Mouse (Mus musculus) midbrain, embryonic 11.5 days (tissue): ENCODE measurements at regions not wholly inside any gene's neighbourhood (a gene's known extent, or its start where the extent isn't known, plus 50 kb on each side); places are given as distances from the start of the nearest gene placed in this dataset.
"Not testable (repeated sequence)": the region's sequence is repeated elsewhere in the genome, so short reads cannot be mapped to it uniquely, and the experiment has no call there.

Experiments
- ATAC-seq: fragments of 200-750 bp; cut with Nextera tagmentation; 2 replicates; pipeline ENCODE4 v1.8.0; 2017; ENCODE audit warnings: moderate TSS enrichment, moderate library complexity; ENCODE audit not compliant: low FRiP score
- DNase-seq: peaks from one replicate; pipeline ENCODE4 v3.0.0; 2015; ENCODE audit warnings: low spot score; ENCODE audit errors: missing footprints
- H3K27ac ChIP-seq: fragments of 300-500 bp; sonication (generic); 2 replicates; pipeline ENCODE4 v1.5.1; 2014; ENCODE audit warnings: low read depth, low read length
- H3K27me3 ChIP-seq: fragments of 300-500 bp; sonication (generic); 2 replicates; pipeline ENCODE4 v1.6.1; 2014; ENCODE audit warnings: mild to moderate bottlenecking, low read length, moderate library complexity, mixed read lengths; ENCODE audit not compliant: control insufficient read depth, insufficient read depth
- H3K36me3 ChIP-seq: fragments of 300-500 bp; sonication (generic); 2 replicates; pipeline ENCODE4 v1.6.1; 2014; ENCODE audit warnings: mild to moderate bottlenecking, low read length, moderate library complexity, mixed read lengths; ENCODE audit not compliant: control insufficient read depth, insufficient read depth
- H3K4me1 ChIP-seq: fragments of 300-500 bp; sonication (generic); 2 replicates; pipeline ENCODE4 v1.6.1; 2014; ENCODE audit warnings: low read length; ENCODE audit not compliant: control insufficient read depth, insufficient read depth
- H3K4me2 ChIP-seq: fragments of 300-500 bp; sonication (generic); 2 replicates; pipeline ENCODE4 v1.6.1; 2014; ENCODE audit warnings: mild to moderate bottlenecking, moderate library complexity
- H3K4me3 ChIP-seq: fragments of 300-500 bp; sonication (generic); 2 replicates; pipeline ENCODE4 v1.5.1; 2014; ENCODE audit warnings: low read depth, low read length
- H3K9ac ChIP-seq: fragments of 300-500 bp; sonication (generic); 2 replicates; pipeline ENCODE4 v1.6.1; 2014; ENCODE audit warnings: low read length
- H3K9me3 ChIP-seq: fragments of 300-500 bp; sonication (generic); 2 replicates; pipeline ENCODE4 v1.6.1; 2016; ENCODE audit warnings: low read length; ENCODE audit not compliant: control insufficient read depth
- WGBS: fragments of 180-500 bp; shearing (Covaris S2); extraction: QIAGEN DNeasy Blood & Tissue Kit; methylation state at CpG from one replicate; pipeline ENCODE4 v1.1.7; 2014; 5-methylcytosine and 5-hydroxymethylcytosine counted together

DNA sequence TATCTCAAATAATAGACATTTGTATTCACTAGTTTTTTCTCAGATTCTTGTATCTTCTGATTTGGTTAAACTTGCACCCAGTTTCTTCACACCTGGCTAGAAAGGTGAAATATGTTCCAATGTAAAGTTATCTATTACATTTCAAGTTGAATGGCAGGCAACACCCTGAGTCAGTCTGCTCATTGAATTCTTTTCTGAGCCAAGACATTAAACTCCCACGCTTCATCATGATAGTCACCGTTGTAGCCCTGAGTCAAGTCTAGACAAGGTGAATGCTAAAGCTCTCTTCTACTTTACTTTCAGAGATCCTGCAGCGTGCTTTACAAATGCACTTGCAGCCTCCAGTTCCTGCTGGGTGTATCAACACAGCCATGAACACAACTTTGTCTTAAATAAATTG, 868.0 kb downstream of the Robo2 start:
- DNase-seq (no peak), ATAC-seq (no peak)
- no peak overlapping the region for H3K27ac ChIP-seq
- H3K27me3 ChIP-seq = no peaks in the 10 kb centered on the region
- H3K9me3 ChIP-seq = no peaks in the 10 kb centered on the region
- H3K4me2 ChIP-seq = no peak overlapping the region
- no peak overlapping the region for H3K4me3 ChIP-seq
- H3K36me3 ChIP-seq = no peaks in the 10 kb centered on the region
- H3K4me1 ChIP-seq = no peaks in the 10 kb centered on the region
- no peak overlapping the region for H3K9ac ChIP-seq
- WGBS = 92% methylated on average over 3 of the region's 3 CpGs

DNA sequence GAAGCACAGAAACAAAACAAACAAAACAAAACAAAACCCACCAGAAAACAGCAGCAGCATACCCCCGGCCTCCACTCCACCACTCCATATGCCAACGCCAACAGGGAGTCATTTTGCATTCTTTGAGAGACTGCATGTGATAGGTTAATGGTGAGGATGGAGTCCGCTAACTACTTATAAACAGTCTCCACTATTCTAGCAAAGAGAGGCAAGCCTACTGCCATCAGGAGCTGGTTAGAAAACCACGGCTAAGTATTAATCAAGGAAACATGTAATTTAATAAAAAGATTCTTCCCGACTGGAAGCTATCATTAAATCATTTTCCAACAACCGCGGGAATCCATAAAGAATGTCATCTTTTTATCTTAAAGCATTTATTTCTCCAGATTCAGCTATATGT, 873.6 kb downstream of the Robo2 start:
- H3K36me3 ChIP-seq = no peaks in the 10 kb centered on the region
- no peak overlapping the region for H3K4me2 ChIP-seq
- no peaks in the 10 kb centered on the region for H3K4me1 ChIP-seq
- H3K27ac ChIP-seq = no peak overlapping the region
- ATAC-seq (no peak), DNase-seq (no peak)
- no peaks in the 10 kb centered on the region for H3K27me3 ChIP-seq
- no peak overlapping the region for H3K4me3 ChIP-seq
- WGBS = 92% methylated on average over 7 of the region's 7 CpGs
- H3K9me3 ChIP-seq = no peaks in the 10 kb centered on the region
- no peak overlapping the region for H3K9ac ChIP-seq

DNA sequence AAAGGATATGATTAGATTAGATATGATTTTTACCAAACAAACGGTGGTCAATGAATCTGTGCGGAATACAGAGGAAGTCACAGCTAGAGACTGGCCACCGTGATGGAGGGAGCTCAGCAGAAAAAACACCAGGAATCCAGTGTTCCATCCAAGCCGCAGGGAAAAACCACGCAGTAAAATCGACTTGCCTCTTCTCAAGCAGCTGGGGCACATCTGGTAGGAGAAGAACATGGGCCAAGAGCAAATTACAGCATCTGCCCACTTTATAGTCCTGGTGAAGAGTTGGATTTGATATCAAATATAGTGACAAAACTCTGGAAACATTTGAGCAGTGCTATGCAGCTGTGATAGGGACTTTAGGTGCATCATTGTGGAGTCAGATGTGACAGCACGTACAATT, 874.1 kb downstream of the Robo2 start:
- no peaks in the 10 kb centered on the region for H3K27me3 ChIP-seq
- no peak overlapping the region for H3K4me3 ChIP-seq
- no peaks in the 10 kb centered on the region for H3K9me3 ChIP-seq
- no peak overlapping the region for H3K27ac ChIP-seq
- DNase-seq (no peak), ATAC-seq (no peak)
- WGBS = 94% methylated on average over 7 of the region's 7 CpGs
- H3K4me1 ChIP-seq = no peaks in the 10 kb centered on the region
- no peak overlapping the region for H3K9ac ChIP-seq
- no peak overlapping the region for H3K4me2 ChIP-seq
- H3K36me3 ChIP-seq = no peaks in the 10 kb centered on the region

DNA sequence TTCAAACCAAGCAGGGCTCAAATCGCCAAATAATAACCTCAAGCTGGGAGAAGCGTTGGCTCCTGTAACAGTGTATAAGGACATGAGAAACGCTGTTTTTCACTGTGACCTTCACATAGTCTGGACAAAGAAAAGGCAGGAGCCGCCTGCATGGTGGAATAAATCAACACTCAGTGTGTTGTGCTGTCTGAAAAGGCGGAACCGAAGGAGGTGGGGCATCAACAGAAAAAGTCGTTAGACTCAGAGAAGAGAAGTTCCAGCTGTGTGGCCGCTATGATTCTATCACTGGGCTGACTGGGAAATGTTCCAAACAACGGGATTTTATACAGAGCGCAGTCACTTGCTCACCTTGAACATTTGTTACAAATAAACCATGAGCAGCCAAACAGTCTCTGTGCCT, 881.4 kb downstream of the Robo2 start:
- Histone ChIP-seq H3K4me3 (no peak overlapping the region), H3K9ac (no peak overlapping the region), H3K4me2 (no peak overlapping the region), H3K9me3 (no peaks in the 10 kb centered on the region), H3K36me3 (no peaks in the 10 kb centered on the region), H3K27ac (no peak overlapping the region), H3K4me1 (no peaks in the 10 kb centered on the region), H3K27me3 (no peaks in the 10 kb centered on the region)
- 70% methylated on average over 10 of the region's 10 CpGs for WGBS
- ATAC-seq (peak; percentile 38; the same call in 1 of the 2 replicates), DNase-seq (no peak)

DNA sequence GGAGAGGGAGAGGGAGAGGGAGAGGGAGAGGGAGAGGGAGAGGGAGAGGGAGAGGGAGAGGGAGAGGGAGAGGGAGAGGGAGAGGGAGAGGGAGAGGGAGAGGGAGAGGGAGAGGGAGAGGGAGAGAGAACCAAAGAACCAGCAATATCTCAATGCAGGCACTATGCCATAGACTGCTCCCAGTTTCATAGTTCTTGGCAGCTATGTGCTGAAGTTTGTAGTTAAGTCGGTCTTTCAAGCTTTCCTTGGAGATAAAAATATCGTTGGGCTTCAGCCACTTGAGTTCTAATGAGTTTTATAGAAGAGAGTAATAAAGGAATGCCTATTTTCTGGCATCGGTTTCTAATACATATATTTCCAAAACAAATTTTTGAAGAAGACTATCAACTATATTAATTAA, 888.7 kb downstream of the Robo2 start:
- ATAC-seq, H3K4me2 ChIP-seq, H3K4me3 ChIP-seq, H3K27ac ChIP-seq, H3K9me3 ChIP-seq, H3K27me3 ChIP-seq, DNase-seq, H3K36me3 ChIP-seq, H3K9ac ChIP-seq, H3K4me1 ChIP-seq: not testable (repeated sequence)
- WGBS = 90% methylated on average over 3 of the region's 3 CpGs

DNA sequence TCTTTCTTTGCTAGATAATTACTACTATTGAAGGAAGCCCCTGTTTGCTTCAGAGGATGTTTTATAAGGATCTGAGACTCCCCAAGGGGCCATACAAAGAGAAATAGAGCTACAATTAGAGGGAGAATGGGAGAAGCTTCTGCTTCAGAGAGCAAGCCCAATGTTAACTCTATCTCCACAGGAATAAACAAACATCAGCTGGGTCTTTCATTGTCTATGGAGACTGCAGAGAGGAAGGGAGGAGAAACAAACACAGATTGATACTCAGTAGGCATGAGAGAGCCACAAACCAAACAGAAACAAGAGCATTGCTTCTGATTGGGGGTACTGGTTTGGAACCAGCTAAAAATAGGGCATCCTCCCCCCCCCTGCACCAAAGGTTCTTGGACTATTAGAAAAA, 906.9 kb downstream of the Robo2 start:
- Histone ChIP-seq H3K4me1 (no peaks in the 10 kb centered on the region), H3K4me2 (no peak overlapping the region), H3K27ac (no peak overlapping the region), H3K9ac (no peak overlapping the region), H3K9me3 (no peaks in the 10 kb centered on the region), H3K27me3 (no peaks in the 10 kb centered on the region), H3K4me3 (no peak overlapping the region), H3K36me3 (no peaks in the 10 kb centered on the region)
- DNase-seq (no peak), ATAC-seq (no peak)

DNA sequence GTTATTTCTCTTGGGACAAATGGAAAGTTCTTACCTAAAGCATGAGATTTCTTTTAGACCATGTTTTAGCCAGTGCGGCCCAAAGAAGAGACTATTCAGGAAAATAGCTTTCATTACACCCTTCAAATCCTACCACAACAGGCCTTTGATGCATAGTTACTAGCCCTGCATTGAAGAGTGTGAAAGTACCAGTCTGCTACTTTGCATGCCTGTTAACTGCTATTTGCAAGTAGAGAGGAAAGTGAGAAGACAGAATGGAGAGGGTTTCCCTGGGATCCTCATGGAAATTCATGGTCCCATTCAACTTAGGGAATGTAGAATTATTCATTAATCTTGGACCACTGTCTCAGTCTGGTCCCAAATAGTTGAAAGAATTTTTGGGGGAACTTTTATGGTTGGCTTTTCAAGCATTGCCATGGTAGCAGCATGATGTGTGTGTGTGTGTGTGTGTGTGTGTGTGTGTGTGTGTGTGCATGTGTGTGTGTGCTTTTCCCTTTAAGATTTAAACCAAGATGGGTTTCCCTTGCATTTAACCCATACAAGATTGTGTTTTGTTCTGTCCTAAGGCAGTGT, 912.9 kb downstream of the Robo2 start:
- Histone ChIP-seq H3K9ac (no peak overlapping the region), H3K4me2 (no peak overlapping the region), H3K4me3 (no peak overlapping the region), H3K9me3 (no peaks in the 10 kb centered on the region), H3K4me1 (no peaks in the 10 kb centered on the region), H3K27me3 (no peaks in the 10 kb centered on the region), H3K36me3 (no peaks in the 10 kb centered on the region), H3K27ac (no peak overlapping the region)
- WGBS = 59% methylated on average over 1 of the region's 1 CpGs
- DNase-seq (no peak), ATAC-seq (peak; percentile 84)

DNA sequence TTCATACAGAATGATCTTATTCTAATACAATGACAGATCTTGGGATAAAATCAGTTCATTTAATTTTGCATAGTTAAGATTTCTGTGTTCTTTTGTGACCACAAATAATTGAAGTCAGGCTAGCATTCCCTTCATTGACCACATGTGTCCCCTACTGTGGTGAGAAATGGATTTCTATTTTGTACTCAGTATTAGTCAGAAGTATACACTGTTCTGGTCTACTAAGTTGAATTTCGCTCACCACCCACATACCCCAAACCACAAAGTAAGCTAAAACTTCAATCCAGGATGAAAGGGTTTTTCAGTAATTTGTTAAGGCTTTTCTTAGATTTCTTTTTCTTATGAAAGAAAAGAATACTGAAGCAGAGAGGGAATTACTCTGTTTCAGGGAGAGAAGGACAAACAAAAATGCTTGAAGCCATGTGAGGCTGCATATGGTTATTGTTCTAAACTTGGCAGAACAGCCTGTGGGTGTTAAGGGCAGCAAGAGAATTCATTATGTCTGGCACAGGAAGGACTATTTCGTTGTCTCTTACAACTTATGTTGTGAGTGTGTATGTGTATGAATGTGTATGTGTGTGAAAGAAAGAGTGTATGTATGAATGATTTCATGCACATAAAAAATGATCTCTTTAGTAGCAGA, 928.3 kb downstream of the Robo2 start:
- 85% methylated on average over 2 of the region's 2 CpGs for WGBS
- ATAC-seq (no peak), DNase-seq (no peak)
- Histone ChIP-seq H3K4me2 (no peak overlapping the region), H3K9me3 (no peaks in the 10 kb centered on the region), H3K4me3 (no peak overlapping the region), H3K27ac (no peak overlapping the region), H3K36me3 (no peaks in the 10 kb centered on the region), H3K4me1 (no peaks in the 10 kb centered on the region), H3K27me3 (no peaks in the 10 kb centered on the region), H3K9ac (no peak overlapping the region)

DNA sequence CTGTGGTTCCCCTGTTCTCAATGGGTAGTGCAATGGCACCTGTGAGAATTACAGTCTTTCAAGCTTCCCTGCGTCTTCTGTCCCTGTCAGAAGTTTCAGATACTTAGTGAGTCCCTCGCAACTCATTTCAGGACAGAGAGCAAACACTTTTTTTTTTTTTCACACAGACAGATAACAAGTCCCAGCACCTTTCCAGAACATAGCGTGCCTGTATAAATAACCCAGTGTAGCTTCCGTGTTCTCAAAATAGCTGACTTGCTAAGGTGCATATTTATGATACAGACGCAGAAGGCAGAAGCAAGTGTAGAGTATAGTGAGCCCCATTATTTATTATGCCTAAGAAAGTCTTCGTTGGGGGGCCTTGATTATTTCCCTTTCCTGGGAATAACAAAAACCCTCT, 929.4 kb downstream of the Robo2 start:
- Histone ChIP-seq H3K27me3 (no peaks in the 10 kb centered on the region), H3K9me3 (no peaks in the 10 kb centered on the region), H3K4me2 (no peak overlapping the region), H3K36me3 (no peaks in the 10 kb centered on the region), H3K4me1 (no peaks in the 10 kb centered on the region), H3K4me3 (no peak overlapping the region), H3K27ac (no peak overlapping the region), H3K9ac (no peak overlapping the region)
- ATAC-seq (no peak), DNase-seq (no peak)
- 78% methylated on average over 6 of the region's 6 CpGs for WGBS
